Mouse (Mus musculus) neural tube, embryonic 11.5 days (tissue): ENCODE data around the gene Cisd3. TPM values are rescaled to one million over a fixed set of nuclear protein-coding genes. Genes with fewer than 3 reads are reported as not detected.
"Not testable (repeated sequence)": the region's sequence is repeated elsewhere in the genome, so short reads cannot be mapped to it uniquely, and the experiment has no call there.

ENCODE experiments used
- ATAC-seq: fragments of 200-750 bp; cut with Nextera tagmentation; 2 replicates; pipeline ENCODE4 v1.8.0; 2017; ENCODE audit warnings: moderate number of reproducible peaks, mild to moderate bottlenecking, moderate TSS enrichment, moderate library complexity; ENCODE audit not compliant: insufficient read depth, low FRiP score, low TSS enrichment
- DNase-seq: peaks from one replicate; pipeline ENCODE4 v3.0.0-alpha.2; 2015; ENCODE audit warnings: low spot score
- H3K27ac ChIP-seq: fragments of 300-500 bp; sonication (generic); 2 replicates; pipeline ENCODE4 v1.5.1; 2014; ENCODE audit warnings: low read depth, mild to moderate bottlenecking, low read length
- H3K27me3 ChIP-seq: fragments of 300-500 bp; sonication (generic); 2 replicates; pipeline ENCODE4 v1.6.1; 2014; ENCODE audit warnings: mild to moderate bottlenecking, low read length, mixed read lengths; ENCODE audit not compliant: control insufficient read depth, insufficient read depth
- H3K36me3 ChIP-seq: fragments of 300-500 bp; sonication (generic); 2 replicates; pipeline ENCODE4 v1.6.1; 2014; ENCODE audit warnings: mild to moderate bottlenecking, low read length, moderate library complexity, mixed read lengths; ENCODE audit not compliant: control insufficient read depth, insufficient read depth
- H3K4me1 ChIP-seq: fragments of 300-500 bp; sonication (generic); 2 replicates; pipeline ENCODE4 v1.6.1; 2014; ENCODE audit warnings: low read length, mixed read lengths; ENCODE audit not compliant: control insufficient read depth, insufficient read depth
- H3K4me2 ChIP-seq: fragments of 300-500 bp; sonication (generic); 2 replicates; pipeline ENCODE4 v1.6.1; 2014; ENCODE audit warnings: low read depth, mild to moderate bottlenecking, moderate library complexity
- H3K4me3 ChIP-seq: fragments of 300-500 bp; sonication (generic); 2 replicates; pipeline ENCODE4 v1.5.1; 2014; ENCODE audit warnings: low read depth, low read length
- H3K9ac ChIP-seq: fragments of 300-500 bp; sonication (generic); 2 replicates; pipeline ENCODE4 v1.6.1; 2014; ENCODE audit warnings: mild to moderate bottlenecking, low read length
- H3K9me3 ChIP-seq: fragments of 300-500 bp; sonication (generic); 2 replicates; pipeline ENCODE4 v1.6.1; 2016; ENCODE audit warnings: low read length; ENCODE audit not compliant: control insufficient read depth
- WGBS: fragments of 180-500 bp; shearing (Covaris S2); extraction: QIAGEN DNeasy Blood & Tissue Kit; methylation state at CpG from one replicate; pipeline ENCODE4 v1.1.7; 2014; 5-methylcytosine and 5-hydroxymethylcytosine counted together
- polyA plus RNA-seq: library from polyadenylated mRNA; unstranded; fragments of >200 nt; fragmentation: Nextera tagmentation; extraction: Ambion mirVana; gene quantifications from 2 replicates; pipeline ENCODE4 v1.2.1, GENCODE M21; 2014

The Cisd3 gene
- 20.2 and 21.1 TPM in 2 replicates for polyA plus RNA-seq

DNA sequence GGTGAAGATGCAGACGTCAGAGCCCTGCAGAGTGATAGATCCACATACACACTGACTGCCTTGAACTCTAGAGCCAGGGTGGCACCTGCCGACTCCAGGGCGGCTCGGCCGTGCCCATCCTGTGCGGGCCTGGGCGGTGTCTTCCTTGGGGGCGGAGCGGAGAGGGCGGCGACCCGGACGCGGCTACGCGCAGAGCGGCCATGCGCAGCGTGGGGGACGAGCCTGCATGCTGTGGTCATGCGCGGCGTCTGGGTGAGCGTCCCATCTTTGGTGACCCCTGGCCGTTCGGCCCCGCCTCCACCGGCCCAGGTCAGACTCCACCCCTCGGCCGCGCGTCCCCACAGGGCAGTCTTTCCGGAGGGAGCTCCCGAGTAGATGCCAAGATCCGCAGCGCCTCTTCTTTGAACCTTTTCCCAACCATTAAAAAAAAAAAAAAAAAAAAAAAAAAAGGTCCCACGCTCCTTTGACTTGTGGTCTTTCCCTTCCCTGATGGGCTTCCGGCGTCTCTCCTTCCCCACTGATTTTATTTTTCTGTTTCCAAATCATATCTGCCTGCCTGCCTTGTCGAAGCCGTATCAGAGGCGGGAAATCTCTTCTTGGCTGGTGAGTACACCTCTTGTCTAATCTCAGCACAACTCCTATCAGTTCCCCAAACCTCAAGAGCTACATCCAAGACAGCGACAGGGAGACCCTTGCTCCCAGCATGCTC, at the start of gene Cisd3:
Gene Cisd3 (plus strand): TSS at position 214 of the 709 bp plus-strand sequence.
- Histone ChIP-seq H3K36me3 (peaks cover 5% of the 10 kb centered on the region), H3K4me3 (peak within 1 kb of the TSS; percentile 29), H3K27me3 (no peaks in the 10 kb centered on the region), H3K9ac (peak within 1 kb of the TSS; percentile 44), H3K9me3 (no peaks in the 10 kb centered on the region), H3K4me1 (peaks cover 8% of the 10 kb centered on the region; the same call in 1 of the 2 replicates), H3K4me2 (peak within 1 kb of the TSS; percentile 74), H3K27ac (no peak within 1 kb of the TSS)
- DNase-seq (peak; percentile 84), ATAC-seq (peak; percentile 70; the same call in 1 of the 2 replicates)
- 1% methylated on average over 43 of the region's 43 CpGs for WGBS

DNA sequence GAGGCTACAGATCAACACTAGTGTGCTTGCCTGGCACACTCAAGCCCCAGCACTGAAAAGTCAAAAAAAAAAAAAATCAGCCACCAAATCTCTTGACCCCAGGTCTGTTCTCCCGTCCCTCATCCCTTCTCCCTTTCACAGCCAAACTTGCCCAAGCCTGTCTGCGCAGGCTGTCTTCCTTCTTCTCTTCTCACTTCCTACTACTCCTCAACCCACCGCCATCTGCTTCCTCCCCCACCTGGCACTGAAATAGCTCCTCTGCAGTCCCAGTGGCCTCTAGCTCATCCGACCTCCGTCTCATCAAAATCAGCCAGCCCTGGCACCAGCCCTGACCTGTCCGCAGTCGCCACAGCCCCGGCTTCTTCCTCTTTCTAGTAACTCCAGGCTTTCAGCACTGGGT, 44.0 kb upstream of the Cisd3 start:
- no peak overlapping the region for H3K27ac ChIP-seq
- H3K4me1 ChIP-seq, result no peaks in the 10 kb centered on the region
- no peaks in the 10 kb centered on the region for H3K9me3 ChIP-seq
- H3K4me3 ChIP-seq, result no peak overlapping the region
- ATAC-seq (no peak), DNase-seq (no peak)
- no peaks in the 10 kb centered on the region for H3K36me3 ChIP-seq
- no peaks in the 10 kb centered on the region for H3K27me3 ChIP-seq
- WGBS, result 66% methylated on average over 8 of the region's 8 CpGs
- H3K9ac ChIP-seq, result no peak overlapping the region
- no peak overlapping the region for H3K4me2 ChIP-seq

- no peak for ATAC-seq
- H3K4me1 ChIP-seq, result no peaks in the 10 kb centered on the region
- no peak overlapping the region for H3K27ac ChIP-seq
- no peaks in the 10 kb centered on the region for H3K9me3 ChIP-seq
- no peak overlapping the region for H3K4me3 ChIP-seq
- H3K27me3 ChIP-seq, result no peaks in the 10 kb centered on the region
- 50% methylated on average over 2 of the region's 2 CpGs for WGBS
- no peak for DNase-seq
- no peaks in the 10 kb centered on the region for H3K36me3 ChIP-seq
- no peak overlapping the region for H3K9ac ChIP-seq
- no peak overlapping the region for H3K4me2 ChIP-seq
Observed at GRCm38 (mm10) chr11:97642746-97643145, 42.9 kb upstream of the Cisd3 start.

DNA sequence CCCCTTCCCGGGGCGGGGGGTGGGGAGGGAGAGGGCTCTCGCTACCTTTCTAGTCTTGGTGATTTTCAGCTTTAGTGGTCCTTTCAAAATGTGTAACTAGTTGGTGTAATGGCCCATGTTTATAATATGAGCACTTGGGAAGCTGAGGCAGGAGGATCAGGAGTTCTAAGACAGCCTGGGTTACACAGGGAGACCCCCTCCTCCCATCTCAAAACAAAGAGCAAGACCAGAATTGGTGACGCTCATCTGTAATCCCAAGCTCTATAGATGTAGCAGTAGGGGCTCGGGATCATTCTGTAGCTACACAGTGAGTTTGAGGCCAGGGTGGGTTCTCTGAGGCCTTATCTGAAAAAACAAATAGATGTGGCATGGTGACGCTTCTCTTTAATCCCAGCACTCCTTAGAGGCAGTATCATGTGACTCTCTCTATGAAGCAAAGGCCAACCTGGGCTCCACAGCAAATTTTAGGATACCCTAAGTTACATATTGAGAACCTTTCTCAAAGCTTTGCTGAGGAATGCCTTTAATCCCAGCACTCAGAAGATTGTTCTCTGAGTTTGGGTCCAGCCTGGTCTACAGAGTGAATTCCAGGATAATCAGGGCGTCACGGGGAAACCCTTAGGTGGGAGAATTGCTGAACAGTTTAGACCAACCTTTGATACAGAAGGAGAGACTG, 42.1 kb upstream of the Cisd3 start:
- DNase-seq (no peak), ATAC-seq (no peak)
- 81% methylated on average over 8 of the region's 8 CpGs for WGBS
- Histone ChIP-seq H3K27ac (no peak overlapping the region), H3K4me1 (no peaks in the 10 kb centered on the region), H3K9me3 (no peaks in the 10 kb centered on the region), H3K27me3 (no peaks in the 10 kb centered on the region), H3K4me3 (no peak overlapping the region), H3K9ac (no peak overlapping the region), H3K4me2 (no peak overlapping the region), H3K36me3 (no peaks in the 10 kb centered on the region)

DNA sequence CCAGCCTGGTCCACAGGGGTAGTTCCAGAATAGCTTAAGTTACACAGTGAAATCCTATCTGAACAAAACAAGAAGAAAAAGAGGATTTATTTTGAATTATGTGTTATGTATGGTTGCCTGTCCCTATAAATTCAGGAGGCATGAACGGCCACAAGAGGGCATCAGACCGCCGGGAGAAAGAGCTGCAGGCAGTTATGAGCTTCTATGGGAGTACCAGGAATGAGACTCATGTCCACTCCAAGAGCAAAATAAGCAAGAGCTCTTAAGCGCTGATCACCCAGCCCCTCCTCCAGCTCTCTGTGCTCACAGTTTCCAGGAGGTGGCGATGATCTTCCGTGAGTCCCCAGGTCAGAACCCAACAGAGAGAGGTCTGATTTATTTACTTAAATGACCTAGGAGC, 40.8 kb upstream of the Cisd3 start:
- WGBS, result under 1% methylated on average over 6 of the region's 6 CpGs
- no peak for ATAC-seq
- Histone ChIP-seq H3K4me3 (no peak overlapping the region), H3K9ac (no peak overlapping the region), H3K27ac (no peak overlapping the region), H3K4me1 (no peaks in the 10 kb centered on the region), H3K36me3 (no peaks in the 10 kb centered on the region), H3K27me3 (no peaks in the 10 kb centered on the region), H3K4me2 (no peak overlapping the region), H3K9me3 (no peaks in the 10 kb centered on the region)
- DNase-seq, result peak; percentile 76

DNA sequence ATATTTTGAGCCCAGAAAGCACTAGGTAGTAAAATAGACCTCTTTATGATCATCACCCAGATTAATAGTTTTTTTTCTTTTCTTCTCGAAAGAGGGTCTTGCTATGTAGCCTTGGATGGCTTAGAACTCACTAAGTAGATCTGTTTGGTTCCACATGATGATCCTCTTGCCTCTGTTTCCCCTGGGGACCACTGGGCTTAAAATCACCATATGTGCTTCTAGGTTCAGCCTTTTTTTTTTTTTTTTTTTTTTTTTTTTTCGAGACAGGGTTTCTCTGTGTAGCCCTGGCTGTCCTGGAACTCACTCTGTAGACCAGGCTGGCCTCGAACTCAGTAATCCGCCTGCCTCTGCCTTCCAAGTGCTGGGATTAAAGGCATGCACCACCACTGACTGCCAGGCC, 37.1 kb upstream of the Cisd3 start:
- ATAC-seq, result not testable (repeated sequence)

DNA sequence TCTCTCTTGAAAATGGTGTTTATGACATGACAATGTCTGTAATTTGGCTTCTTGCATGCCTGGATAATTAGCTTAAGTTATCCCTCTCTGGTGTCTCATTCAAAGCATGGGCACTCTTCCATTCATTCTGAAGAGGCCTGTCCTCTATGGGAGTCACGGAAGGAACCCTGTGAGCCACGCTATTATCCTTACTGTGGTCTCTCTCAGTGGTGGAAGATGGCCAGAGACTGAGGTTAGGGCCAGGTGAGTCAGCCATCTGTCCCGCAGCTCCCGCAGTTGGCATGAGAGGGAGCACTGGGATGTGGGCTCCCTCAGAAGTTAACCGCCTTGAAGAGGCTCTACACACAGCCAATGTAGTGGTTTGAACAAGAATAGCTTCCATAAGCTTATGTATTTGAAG, 35.3 kb upstream of the Cisd3 start:
- 48% methylated on average over 5 of the region's 5 CpGs for WGBS
- no peaks in the 10 kb centered on the region for H3K27me3 ChIP-seq
- H3K4me1 ChIP-seq, result no peaks in the 10 kb centered on the region
- no peak overlapping the region for H3K27ac ChIP-seq
- no peak overlapping the region for H3K4me2 ChIP-seq
- no peaks in the 10 kb centered on the region for H3K36me3 ChIP-seq
- H3K9ac ChIP-seq, result no peak overlapping the region
- DNase-seq, result no peak
- no peak for ATAC-seq
- H3K4me3 ChIP-seq, result no peak overlapping the region
- H3K9me3 ChIP-seq, result no peaks in the 10 kb centered on the region

More for the DNA sequence above, 37.1 kb upstream of the Cisd3 start:
- not testable (repeated sequence) for H3K9me3 ChIP-seq, H3K4me2 ChIP-seq, DNase-seq, H3K27me3 ChIP-seq, H3K4me1 ChIP-seq, H3K4me3 ChIP-seq, H3K9ac ChIP-seq, H3K36me3 ChIP-seq, H3K27ac ChIP-seq
- WGBS, result 84% methylated on average over 3 of the region's 4 CpGs

DNA sequence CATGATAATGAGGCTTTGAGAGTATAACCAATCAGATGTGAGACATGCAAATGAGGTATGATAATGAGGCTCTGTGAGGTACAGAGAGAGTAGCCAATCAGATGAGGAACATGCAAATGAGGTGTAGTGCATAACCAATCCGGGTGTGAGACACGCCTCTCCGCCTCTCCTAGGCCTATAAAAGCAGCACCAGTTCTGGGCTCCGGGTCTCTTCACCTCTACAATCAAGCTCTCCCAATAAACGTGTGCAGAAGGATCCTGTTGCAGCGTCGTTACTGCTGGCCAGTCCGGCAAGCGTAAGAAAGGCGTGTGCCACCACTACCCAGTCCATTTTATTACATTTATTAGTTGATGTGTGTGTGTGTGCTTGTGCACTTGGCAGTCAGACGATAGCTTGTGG, 32.2 kb upstream of the Cisd3 start:
- not testable (repeated sequence) for DNase-seq, H3K9ac ChIP-seq, H3K4me1 ChIP-seq, H3K4me2 ChIP-seq, H3K9me3 ChIP-seq, H3K4me3 ChIP-seq, H3K27ac ChIP-seq, ATAC-seq, H3K36me3 ChIP-seq, H3K27me3 ChIP-seq
- 91% methylated on average over 11 of the region's 11 CpGs for WGBS

- no peak overlapping the region for H3K27ac ChIP-seq
Observed at GRCm38 (mm10) chr11:97654210-97654609, 31.4 kb upstream of the Cisd3 start.

More at GRCm38 (mm10) chr11:97654210-97654609, 31.4 kb upstream of the Cisd3 start:
- Histone ChIP-seq H3K9me3 (no peaks in the 10 kb centered on the region), H3K27me3 (no peaks in the 10 kb centered on the region), H3K4me1 (no peaks in the 10 kb centered on the region), H3K9ac (no peak overlapping the region), H3K4me2 (no peak overlapping the region), H3K36me3 (no peaks in the 10 kb centered on the region), H3K4me3 (no peak overlapping the region)
- ATAC-seq, result no peak
- no peak for DNase-seq
- 92% methylated on average over 2 of the region's 2 CpGs for WGBS
